Mouse (Mus musculus) 416B (cell line): ENCODE measurements at regions not wholly inside any gene's neighbourhood (a gene's known extent, or its start where the extent isn't known, plus 50 kb on each side); places are given as distances from the start of the nearest gene placed in this dataset.

Experiments
- DNase-seq: peaks from one replicate; pipeline ENCODE4 v3.0.0; 2011; ENCODE audit warnings: low read depth

DNA sequence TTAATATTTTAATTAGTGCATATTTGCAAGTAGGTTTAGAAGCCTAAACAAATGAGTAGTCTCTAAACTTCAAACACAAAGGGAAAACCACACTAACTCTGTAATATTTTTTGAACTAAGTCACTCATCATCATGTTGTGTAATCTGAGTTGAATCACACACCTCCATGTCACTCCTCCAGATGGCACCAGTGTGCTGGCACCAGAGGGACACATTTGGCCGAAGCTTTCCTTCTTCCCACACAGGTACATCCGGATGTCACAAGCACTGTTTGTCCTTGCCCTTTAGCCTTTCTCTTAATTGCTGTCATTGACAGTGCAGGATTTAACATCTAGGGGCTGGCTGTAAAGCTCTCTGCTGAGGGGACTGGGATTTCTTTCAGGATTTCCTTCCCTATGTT, 256.7 kb upstream of the Ccdc54 start:
- DNase-seq = peak; percentile 18

DNA sequence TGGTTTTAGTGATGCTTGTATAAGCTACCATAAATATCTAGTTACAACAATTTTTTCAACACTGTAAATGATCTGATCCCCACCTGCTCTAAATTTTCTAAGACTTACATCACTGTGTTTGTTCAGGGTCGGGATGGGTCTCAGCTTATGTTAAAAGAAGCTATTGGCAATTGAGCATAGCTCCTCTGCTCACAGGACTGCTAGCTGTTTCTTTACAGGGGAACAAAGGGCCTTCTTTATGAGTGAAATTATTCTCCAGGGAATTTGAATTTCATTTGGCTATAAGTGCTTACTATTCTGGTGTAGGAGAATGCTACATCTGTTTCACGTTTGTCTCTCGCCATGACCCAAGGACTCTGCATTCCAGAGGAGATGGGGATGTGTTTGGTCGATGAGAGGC, 255.6 kb upstream of the Ccdc54 start:
- no peak for DNase-seq

DNA sequence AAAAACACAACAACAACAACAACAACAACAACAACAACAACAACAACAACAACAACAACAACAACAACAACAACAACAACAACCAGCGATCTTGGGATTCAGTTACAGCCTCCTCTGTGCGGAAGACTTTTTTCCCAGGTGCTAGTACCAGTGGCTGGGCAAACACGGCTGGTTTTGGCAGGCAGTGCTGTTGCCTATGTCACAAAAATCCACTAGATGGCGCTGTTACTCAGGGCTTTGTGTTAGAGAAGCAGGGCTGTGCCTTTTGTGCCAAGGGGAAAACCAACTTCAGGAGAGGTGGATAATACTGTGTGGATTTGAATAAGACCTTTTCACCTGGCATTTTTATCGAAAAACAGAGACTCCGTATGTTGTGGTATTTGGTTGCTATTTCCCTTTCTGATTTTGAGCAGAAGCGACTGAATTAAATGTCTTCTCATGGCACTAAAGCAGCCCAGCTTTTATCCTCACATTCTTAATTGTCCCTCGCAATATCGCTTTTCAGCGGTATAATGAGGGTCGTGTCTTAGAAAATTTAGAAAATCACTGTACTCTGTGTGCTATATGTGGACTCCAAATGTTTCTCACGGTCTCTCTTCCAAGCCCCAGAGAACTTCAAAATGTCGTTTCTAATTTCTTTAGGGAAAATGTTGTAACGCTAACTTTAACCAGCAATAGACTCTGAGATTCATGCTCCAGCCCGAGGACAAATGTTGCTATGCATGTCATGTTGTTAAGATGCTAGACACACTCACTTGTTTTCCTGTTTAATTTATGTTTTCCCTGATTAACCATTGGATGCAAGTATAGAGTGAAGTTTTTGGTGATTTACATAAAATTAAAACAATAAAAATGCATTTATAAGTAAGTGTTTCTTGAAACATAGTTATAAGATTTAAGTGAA, 251.0 kb upstream of the Ccdc54 start:
- peak; percentile 78 for DNase-seq

GRCm38 (mm10) chr16:50841205-50841604, 250.3 kb upstream of the Ccdc54 start:
- DNase-seq = peak; percentile 5

GRCm38 (mm10) chr16:50839665-50840064, 248.7 kb upstream of the Ccdc54 start:
- peak; percentile 87 for DNase-seq

DNA sequence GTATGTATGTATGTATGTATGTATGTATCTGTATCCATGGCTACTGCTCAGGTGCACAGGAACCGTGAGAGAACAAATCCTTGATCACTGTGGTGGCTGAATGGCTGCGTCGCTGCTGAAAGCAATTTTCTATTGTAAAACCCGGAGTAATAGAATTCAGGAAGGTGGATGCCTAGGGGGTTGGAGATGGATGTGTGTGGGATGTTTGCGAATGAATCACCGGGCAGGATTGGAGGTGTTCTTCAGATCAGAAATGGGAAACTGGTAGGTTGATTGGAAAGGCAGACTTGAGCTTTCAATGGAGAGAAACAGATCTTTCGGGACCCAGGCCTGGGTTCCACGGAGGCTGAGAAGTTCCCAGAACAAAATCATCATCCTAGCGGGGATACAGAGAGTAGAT, 246.5 kb upstream of the Ccdc54 start:
- DNase-seq = no peak

DNA sequence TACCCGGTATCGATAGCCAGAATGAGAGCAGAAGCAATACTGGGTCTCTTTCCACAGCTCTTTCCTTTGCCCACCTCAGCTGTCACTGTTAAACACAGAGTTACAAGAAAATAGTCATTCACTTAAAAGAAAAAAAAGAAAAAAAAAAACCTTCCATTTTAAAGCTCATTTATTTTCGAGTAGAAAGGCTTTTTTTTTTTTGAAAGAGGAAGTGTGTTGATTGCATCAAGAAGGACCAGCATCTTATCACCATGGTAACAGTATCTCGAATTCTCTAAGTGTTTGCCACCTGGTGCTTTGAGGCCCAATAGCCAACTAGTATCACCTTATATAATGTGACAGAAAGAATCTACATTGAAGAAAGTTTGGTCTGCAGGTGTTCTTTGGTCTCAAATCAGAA, 245.5 kb upstream of the Ccdc54 start:
- DNase-seq = no peak

- no peak for DNase-seq
Measured at GRCm38 (mm10) chr16:50833357-50833756, 242.4 kb upstream of the Ccdc54 start.

DNA sequence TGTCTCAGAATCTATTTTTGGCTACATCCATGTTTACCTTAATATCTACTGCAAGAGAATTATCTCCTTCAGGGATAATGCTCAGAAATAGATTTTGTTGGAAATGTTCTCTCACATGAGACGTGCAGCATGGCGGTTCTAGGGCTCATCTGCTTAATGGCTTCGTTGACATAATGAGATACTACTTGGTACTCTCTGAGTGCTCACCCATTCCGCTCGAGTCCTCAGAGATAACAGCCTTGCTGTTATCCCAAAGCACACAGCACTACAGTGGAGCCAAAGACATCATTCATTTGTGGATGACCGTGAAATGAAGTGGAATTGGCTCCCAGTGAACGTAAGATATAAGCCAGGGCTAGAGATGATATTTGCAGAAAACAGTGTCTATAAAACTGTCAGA, 231.4 kb upstream of the Ccdc54 start:
- no peak for DNase-seq

DNA sequence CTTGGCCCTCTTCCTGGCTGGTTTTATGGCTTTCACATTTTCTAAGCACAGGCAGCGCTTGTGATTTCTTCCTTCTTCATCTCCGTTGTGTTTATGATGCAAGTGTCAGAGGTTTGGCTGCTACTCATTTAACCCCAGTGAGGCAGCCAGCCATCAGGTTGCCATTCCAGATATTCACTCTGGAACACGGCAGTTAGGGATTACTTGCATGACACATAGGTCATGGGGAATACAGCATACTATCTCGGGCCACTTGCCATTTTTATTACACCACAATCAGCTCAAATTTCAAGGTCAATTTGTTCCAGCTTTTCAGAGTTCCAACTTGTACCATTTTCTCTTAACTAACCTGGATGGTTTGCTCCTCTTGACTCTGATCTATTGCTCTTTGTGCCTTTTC, 223.7 kb upstream of the Ccdc54 start:
- no peak for DNase-seq

GRCm38 (mm10) chr16:50799145-50799794, 208.3 kb upstream of the Ccdc54 start:
- peak; percentile 69 for DNase-seq

DNA sequence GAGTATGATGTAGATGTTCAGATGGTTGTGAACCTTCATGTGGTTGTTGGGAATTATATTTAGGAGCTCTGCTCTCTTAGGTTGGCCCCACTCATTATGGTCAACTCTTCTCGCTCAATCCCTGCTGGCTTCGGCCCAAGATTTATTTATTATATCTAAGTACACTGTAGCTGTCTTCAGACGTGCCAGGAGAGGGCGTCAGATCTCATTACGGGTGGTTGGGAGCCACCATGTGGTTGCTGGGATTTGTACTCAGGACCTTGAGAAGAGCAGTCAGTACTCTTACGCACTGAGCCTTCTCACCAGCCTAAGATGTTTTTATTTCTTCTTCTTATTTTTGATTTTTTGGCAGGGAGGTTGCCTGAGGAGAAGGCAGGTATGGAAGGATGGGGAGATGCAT, 207.1 kb upstream of the Ccdc54 start:
- DNase-seq = peak; percentile 6

DNA sequence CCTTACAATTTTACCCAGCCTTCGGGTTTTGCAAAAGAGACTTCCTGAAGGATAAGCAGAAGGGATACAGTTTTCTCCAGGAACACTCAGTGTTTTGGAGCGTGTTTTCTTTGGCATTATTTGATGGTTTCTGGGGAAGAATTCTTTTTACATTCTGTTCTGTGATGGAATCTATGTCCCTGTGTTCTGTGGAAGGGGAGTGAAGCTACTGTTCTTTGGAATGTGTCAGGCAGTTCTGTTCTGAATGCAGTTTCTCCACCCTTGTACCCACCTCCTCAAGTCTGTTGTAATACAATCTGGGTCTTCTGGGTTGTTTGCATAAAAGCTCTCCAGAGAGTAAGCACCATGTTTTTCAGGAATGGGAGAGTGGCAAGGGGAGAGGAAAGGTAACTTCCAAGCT, 202.0 kb upstream of the Ccdc54 start:
- no peak for DNase-seq

DNA sequence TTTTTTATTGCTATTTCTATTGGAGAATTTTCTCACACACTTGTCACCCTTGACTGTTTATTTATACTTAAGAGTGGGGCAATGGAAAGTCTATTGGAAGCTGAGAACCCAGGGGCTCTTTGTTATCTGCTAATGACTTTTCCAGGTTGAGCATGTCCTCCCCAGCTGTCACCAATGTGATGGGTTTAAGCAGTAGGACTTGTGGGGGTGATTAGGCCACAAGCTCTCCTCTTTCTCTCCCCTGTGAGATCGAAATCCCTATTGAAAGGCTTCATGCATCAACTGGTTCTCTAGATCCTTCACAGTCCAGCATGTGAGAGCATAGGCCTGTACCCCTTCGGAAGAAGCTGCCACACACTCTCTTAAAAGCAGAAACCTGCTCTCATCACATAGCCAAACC, 201.6 kb upstream of the Ccdc54 start:
- DNase-seq = no peak

DNA sequence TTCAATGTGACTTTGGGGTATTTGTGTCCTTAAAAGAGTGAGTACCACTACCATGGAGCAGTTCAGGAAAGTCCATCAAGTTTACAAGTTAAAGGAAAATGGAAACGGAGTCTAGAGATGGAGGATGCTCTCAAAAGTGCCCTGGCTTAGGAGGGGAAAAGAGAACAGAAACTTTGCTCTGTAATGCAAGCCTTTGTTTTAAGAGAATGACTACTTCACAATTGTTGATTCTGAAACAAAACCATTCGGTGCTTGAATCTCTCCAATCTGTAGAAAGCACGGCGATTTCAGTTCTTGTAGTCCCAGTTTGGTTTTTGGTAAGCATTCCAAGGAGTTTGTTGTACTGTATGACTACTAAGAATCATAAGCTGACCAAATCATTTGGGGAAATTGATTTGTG, 197.7 kb upstream of the Ccdc54 start:
- no peak for DNase-seq

DNA sequence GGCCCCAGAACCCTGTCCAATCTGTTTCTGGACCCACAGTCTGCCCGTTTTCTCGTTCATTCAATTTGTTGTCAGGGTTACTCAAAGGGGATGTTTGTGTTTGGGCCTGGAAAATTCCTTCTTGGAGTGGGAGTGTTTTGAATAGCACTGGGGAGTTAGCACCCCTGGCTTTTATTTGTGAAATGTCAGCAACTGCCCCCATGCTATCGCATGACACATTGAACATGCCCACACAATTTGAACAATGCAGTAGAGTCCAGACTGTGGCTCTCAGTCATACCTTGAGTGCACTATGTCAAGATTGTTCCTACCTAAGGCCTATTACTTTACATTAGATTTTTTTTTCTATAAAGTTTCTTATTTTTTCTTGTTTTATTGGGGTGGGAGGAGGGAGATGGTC, 195.2 kb upstream of the Ccdc54 start:
- no peak for DNase-seq

GRCm38 (mm10) chr16:50785384-50785783, 194.4 kb upstream of the Ccdc54 start:
- DNase-seq = peak; percentile 7

GRCm38 (mm10) chr16:50784651-50785228, 193.8 kb upstream of the Ccdc54 start:
- DNase-seq = no peak

DNA sequence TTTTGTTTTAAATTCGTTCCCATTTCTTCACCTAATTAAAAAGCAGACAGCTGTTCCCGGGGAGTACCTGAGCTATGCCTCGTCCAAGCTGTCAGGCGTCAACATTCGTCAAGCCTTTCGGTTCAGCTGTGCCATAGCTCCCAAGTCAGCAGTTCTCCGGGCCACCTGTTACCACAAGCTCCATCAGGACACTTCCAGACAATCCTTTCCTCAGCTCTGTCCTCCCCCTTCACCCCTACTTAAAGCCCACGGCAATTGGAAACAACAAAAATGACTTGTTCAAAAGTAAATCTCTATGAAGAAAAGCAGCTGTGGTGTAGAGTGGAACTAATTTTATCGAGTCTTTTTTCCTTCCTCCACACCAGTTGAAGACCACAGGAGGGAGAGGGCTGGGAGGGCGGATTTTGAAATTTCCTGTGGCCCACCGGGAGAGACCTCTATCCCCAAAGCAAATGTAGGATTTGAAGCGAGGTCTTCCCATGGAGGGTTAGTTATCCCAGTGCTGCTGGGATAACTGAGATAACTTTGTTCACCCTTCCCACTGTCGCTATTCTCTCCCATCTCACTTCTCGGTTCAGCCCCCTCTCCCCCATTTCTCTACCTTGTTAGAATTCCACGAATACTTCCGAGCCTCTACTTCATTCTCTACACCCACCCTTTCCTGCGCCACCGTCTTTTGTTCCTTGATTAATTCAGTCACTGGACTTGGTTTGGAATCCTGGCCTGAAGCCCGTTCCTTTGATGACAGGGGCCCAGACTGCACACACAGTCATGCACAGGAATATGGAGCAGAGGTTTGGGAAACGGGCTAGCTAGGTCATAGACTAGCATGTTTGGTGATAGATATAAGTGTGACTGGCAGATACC, 193.1 kb upstream of the Ccdc54 start:
- DNase-seq = no peak

DNA sequence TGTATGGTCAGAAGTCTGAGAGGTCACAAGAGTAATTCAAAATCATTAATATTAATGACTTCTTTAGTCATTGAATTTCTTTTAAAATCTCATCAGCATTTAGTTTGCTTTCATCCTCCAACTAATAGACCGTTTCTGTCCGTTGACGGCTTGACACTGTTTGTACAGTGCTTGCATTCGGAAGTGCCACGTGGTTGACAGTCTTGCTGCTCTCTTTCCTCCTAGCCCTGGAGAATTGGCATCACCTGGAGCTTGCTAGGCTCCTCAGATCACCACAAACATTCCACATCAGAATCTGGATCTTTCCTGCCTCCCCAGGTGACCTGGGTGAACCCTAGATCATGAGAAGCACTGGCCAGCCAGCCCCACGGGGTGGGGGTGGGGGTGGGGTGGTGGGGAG, 192.3 kb upstream of the Ccdc54 start:
- DNase-seq = no peak

- DNase-seq = peak; percentile 27
Measured at GRCm38 (mm10) chr16:50779030-50779784, 188.3 kb upstream of the Ccdc54 start.
